Mouse (Mus musculus): ENCODE measurements at regions not wholly inside any gene's neighbourhood (a gene's known extent, or its start where the extent isn't known, plus 50 kb on each side); places are given as distances from the start of the nearest gene placed in this dataset.

- no peak for ATAC-seq (replicated peaks; ENCODE audit: insufficient number of reproducible peaks, low FRiP score, low TSS enrichment)
- no peak overlapping the region for H3K4me3 ChIP-seq (ENCODE audit: low read depth, low read length)
- no peaks in the 10 kb centered on the region for H3K9me3 ChIP-seq (replicated peaks; ENCODE audit: control insufficient read depth, low read length)
- no peaks in the 10 kb centered on the region for H3K36me3 ChIP-seq (ENCODE audit: control insufficient read depth, insufficient read depth, low read length)
- H3K27me3 ChIP-seq (ENCODE audit: control insufficient read depth, insufficient read depth, low read length), result no peaks in the 10 kb centered on the region
- no peak overlapping the region for H3K4me2 ChIP-seq
- WGBS (ENCODE audit: insufficient replicate concordance), result 73% methylated on average over 10 of the region's 10 CpGs
- H3K27ac ChIP-seq (ENCODE audit: low read depth, low read length), result no peak overlapping the region
- H3K4me1 ChIP-seq (ENCODE audit: control insufficient read depth, insufficient read depth, low read length), result 0 out of 2 replicates have a peak, but pooled peaks cover 2% of the 10 kb centered on the region
- no peak overlapping the region for H3K9ac ChIP-seq (ENCODE audit: low read depth, low read length)
These were observed 341.5 kb downstream of the Mroh4 start for GRCm38 (mm10) chr15:74294691-74295090.

DNA sequence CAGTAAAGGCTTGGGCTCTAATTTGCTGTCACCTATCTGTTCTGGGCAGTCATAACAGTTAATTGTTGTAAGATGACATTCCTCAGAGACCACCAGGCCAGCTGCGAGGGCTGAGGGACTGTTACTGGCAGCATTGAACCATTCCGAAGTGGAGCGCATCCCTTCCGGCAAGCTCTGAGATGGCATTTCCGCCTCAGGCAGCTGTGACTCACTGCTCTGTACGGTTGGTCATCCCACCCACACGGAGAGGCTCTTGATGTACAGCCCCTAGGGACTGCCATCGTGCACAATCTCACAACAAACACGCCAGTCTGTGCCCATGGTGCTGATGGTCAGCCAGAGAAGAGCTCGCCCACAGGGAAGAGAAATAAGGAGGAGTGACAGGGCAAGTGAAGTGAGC is 342.0 kb downstream of the Mroh4 start:
- Histone ChIP-seq H3K27ac (ENCODE audit: low read depth, low read length) (no peak overlapping the region), H3K9ac (ENCODE audit: low read depth, low read length) (no peak overlapping the region), H3K4me3 (ENCODE audit: low read depth, low read length) (no peak overlapping the region), H3K4me1 (ENCODE audit: control insufficient read depth, insufficient read depth, low read length) (0 out of 2 replicates have a peak, but pooled peaks cover 2% of the 10 kb centered on the region), H3K9me3 (replicated peaks; ENCODE audit: control insufficient read depth, low read length) (no peaks in the 10 kb centered on the region), H3K4me2 (no peak overlapping the region), H3K36me3 (ENCODE audit: control insufficient read depth, insufficient read depth, low read length) (no peaks in the 10 kb centered on the region), H3K27me3 (ENCODE audit: control insufficient read depth, insufficient read depth, low read length) (no peaks in the 10 kb centered on the region)
- WGBS (ENCODE audit: insufficient replicate concordance), result 72% methylated on average over 10 of the region's 10 CpGs
- ATAC-seq (replicated peaks; ENCODE audit: insufficient number of reproducible peaks, low FRiP score, low TSS enrichment), result no peak

- Histone ChIP-seq H3K27me3 (ENCODE audit: control insufficient read depth, insufficient read depth, low read length) (no peaks in the 10 kb centered on the region), H3K4me2 (no peak overlapping the region), H3K9ac (ENCODE audit: low read depth, low read length) (no peak overlapping the region), H3K4me3 (ENCODE audit: low read depth, low read length) (no peak overlapping the region), H3K9me3 (replicated peaks; ENCODE audit: control insufficient read depth, low read length) (no peaks in the 10 kb centered on the region), H3K36me3 (ENCODE audit: control insufficient read depth, insufficient read depth, low read length) (no peaks in the 10 kb centered on the region), H3K27ac (ENCODE audit: low read depth, low read length) (no peak overlapping the region), H3K4me1 (ENCODE audit: control insufficient read depth, insufficient read depth, low read length) (0 out of 2 replicates have a peak, but pooled peaks cover 2% of the 10 kb centered on the region)
- WGBS (ENCODE audit: insufficient replicate concordance), result 69% methylated on average over 2 of the region's 2 CpGs
- ATAC-seq (replicated peaks; ENCODE audit: insufficient number of reproducible peaks, low FRiP score, low TSS enrichment), result no peak
These were observed 348.7 kb downstream of the Mroh4 start for GRCm38 (mm10) chr15:74287492-74287891.

DNA sequence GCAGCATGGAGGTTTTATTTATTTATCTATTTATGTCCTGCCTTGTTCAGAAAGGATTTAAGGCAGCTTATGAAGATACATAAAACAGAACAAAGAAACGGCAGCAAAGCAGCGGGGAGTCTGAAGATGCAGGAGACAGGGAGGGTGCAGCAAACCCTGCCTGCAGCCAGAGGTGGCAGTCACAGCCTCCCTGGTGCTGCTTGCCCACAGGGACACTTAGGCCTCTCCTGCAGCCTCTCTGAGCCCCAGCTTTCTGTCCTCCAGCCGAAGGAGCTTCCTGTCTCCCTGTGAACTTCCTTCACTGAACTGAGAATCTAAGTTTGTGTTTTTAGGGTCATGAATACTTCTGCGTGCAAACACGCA is 353.0 kb downstream of the Mroh4 start:
- no peak overlapping the region for H3K4me2 ChIP-seq
- H3K27me3 ChIP-seq (ENCODE audit: control insufficient read depth, insufficient read depth, low read length), result no peaks in the 10 kb centered on the region
- H3K36me3 ChIP-seq (ENCODE audit: control insufficient read depth, insufficient read depth, low read length), result no peaks in the 10 kb centered on the region
- no peak overlapping the region for H3K9ac ChIP-seq (ENCODE audit: low read depth, low read length)
- H3K9me3 ChIP-seq (replicated peaks; ENCODE audit: control insufficient read depth, low read length), result no peaks in the 10 kb centered on the region
- no peak for ATAC-seq (replicated peaks; ENCODE audit: insufficient number of reproducible peaks, low FRiP score, low TSS enrichment)
- no peak overlapping the region for H3K27ac ChIP-seq (ENCODE audit: low read depth, low read length)
- no peak overlapping the region for H3K4me3 ChIP-seq (ENCODE audit: low read depth, low read length)
- H3K4me1 ChIP-seq (ENCODE audit: control insufficient read depth, insufficient read depth, low read length), result no peaks in the 10 kb centered on the region
- WGBS (ENCODE audit: insufficient replicate concordance), result 60% methylated on average over 5 of the region's 5 CpGs

GRCm38 (mm10) chr15:74282440-74283171 is 353.5 kb downstream of the Mroh4 start:
- Histone ChIP-seq H3K36me3 (ENCODE audit: control insufficient read depth, insufficient read depth, low read length) (no peaks in the 10 kb centered on the region), H3K4me1 (ENCODE audit: control insufficient read depth, insufficient read depth, low read length) (no peaks in the 10 kb centered on the region), H3K9me3 (replicated peaks; ENCODE audit: control insufficient read depth, low read length) (no peaks in the 10 kb centered on the region), H3K27ac (ENCODE audit: low read depth, low read length) (no peak overlapping the region), H3K4me2 (no peak overlapping the region), H3K9ac (ENCODE audit: low read depth, low read length) (no peak overlapping the region), H3K27me3 (ENCODE audit: control insufficient read depth, insufficient read depth, low read length) (no peaks in the 10 kb centered on the region), H3K4me3 (ENCODE audit: low read depth, low read length) (no peak overlapping the region)
- ATAC-seq (replicated peaks; ENCODE audit: insufficient number of reproducible peaks, low FRiP score, low TSS enrichment), result no peak
- WGBS (ENCODE audit: insufficient replicate concordance), result 72% methylated on average over 7 of the region's 7 CpGs

DNA sequence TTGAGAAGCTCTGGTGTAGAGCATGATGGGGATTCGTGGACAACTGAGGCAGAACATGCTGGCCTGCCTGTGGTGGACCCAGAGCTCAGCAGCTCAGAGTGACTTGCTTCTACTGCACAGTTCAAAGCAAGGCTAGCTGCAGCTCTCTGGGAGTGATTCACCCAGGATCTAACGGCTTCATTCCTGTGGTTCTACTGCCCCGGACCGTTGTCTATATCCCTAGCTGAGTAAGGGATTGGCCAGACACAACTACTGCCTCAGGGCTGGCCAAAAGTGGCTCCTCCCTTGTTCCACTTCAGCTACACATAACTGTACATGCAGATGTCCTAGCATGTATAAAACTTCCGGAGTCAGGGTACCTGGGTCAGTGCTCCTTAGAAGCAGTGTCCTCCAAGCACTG is 361.7 kb downstream of the Mroh4 start:
- Histone ChIP-seq H3K4me3 (ENCODE audit: low read depth, low read length) (no peak overlapping the region), H3K36me3 (ENCODE audit: control insufficient read depth, insufficient read depth, low read length) (no peaks in the 10 kb centered on the region), H3K9ac (ENCODE audit: low read depth, low read length) (no peak overlapping the region), H3K27ac (ENCODE audit: low read depth, low read length) (no peak overlapping the region), H3K4me1 (ENCODE audit: control insufficient read depth, insufficient read depth, low read length) (no peaks in the 10 kb centered on the region), H3K9me3 (replicated peaks; ENCODE audit: control insufficient read depth, low read length) (no peaks in the 10 kb centered on the region), H3K27me3 (ENCODE audit: control insufficient read depth, insufficient read depth, low read length) (no peaks in the 10 kb centered on the region), H3K4me2 (no peak overlapping the region)
- no peak for ATAC-seq (replicated peaks; ENCODE audit: insufficient number of reproducible peaks, low FRiP score, low TSS enrichment)
- 75% methylated on average over 5 of the region's 5 CpGs for WGBS (ENCODE audit: insufficient replicate concordance)

GRCm38 (mm10) chr15:74262587-74263210 is 373.5 kb downstream of the Mroh4 start:
- 61% methylated on average over 9 of the region's 9 CpGs for WGBS (ENCODE audit: insufficient replicate concordance)
- ATAC-seq (replicated peaks; ENCODE audit: insufficient number of reproducible peaks, low FRiP score, low TSS enrichment), result no peak

DNA sequence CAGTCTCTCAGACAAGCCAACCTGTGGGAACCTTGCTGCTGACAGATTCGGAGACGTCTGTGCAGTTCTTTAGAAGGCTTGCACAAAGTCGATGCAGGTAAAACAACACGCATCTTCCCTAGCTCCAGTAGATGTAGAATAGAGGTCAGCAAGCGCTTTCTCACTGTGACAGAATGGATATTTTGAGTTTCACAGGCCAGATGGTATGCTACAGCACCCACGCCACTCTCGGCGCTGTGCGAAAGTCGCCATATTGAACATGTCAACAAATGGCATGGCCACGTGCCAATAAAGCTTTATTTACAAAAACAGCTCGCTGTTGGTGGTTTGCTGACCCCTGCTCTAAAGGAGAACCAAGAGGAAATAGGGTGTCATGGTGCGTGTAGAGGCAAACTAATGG is 377.5 kb downstream of the Mroh4 start:
- H3K36me3 ChIP-seq (ENCODE audit: control insufficient read depth, insufficient read depth, low read length), result no peaks in the 10 kb centered on the region
- no peaks in the 10 kb centered on the region for H3K9me3 ChIP-seq (replicated peaks; ENCODE audit: control insufficient read depth, low read length)
- no peaks in the 10 kb centered on the region for H3K4me1 ChIP-seq (ENCODE audit: control insufficient read depth, insufficient read depth, low read length)
- no peak for ATAC-seq (replicated peaks; ENCODE audit: insufficient number of reproducible peaks, low FRiP score, low TSS enrichment)
- H3K27ac ChIP-seq (ENCODE audit: low read depth, low read length), result no peak overlapping the region
- no peak overlapping the region for H3K4me3 ChIP-seq (ENCODE audit: low read depth, low read length)
- H3K9ac ChIP-seq (ENCODE audit: low read depth, low read length), result no peak overlapping the region
- WGBS (ENCODE audit: insufficient replicate concordance), result 86% methylated on average over 13 of the region's 13 CpGs
- H3K4me2 ChIP-seq, result no peak overlapping the region
- H3K27me3 ChIP-seq (ENCODE audit: control insufficient read depth, insufficient read depth, low read length), result no peaks in the 10 kb centered on the region

More at GRCm38 (mm10) chr15:74262587-74263210, 373.5 kb downstream of the Mroh4 start:
- H3K27ac ChIP-seq (ENCODE audit: low read depth, low read length), result no peak overlapping the region
- H3K27me3 ChIP-seq (ENCODE audit: control insufficient read depth, insufficient read depth, low read length), result no peaks in the 10 kb centered on the region
- no peak overlapping the region for H3K4me2 ChIP-seq
- H3K9me3 ChIP-seq (replicated peaks; ENCODE audit: control insufficient read depth, low read length), result no peaks in the 10 kb centered on the region
- no peaks in the 10 kb centered on the region for H3K36me3 ChIP-seq (ENCODE audit: control insufficient read depth, insufficient read depth, low read length)
- no peak overlapping the region for H3K4me3 ChIP-seq (ENCODE audit: low read depth, low read length)
- H3K4me1 ChIP-seq (ENCODE audit: control insufficient read depth, insufficient read depth, low read length), result no peaks in the 10 kb centered on the region
- H3K9ac ChIP-seq (ENCODE audit: low read depth, low read length), result no peak overlapping the region

Measured in heart, embryonic 11.5 days (tissue).